Mouse (Mus musculus) limb, embryonic 10.5 days (tissue): Measurements from ENCODE around the gene Susd3. TPM values are rescaled to one million over a fixed set of nuclear protein-coding genes. Genes with fewer than 3 reads are reported as not detected.

Experiments used
- DNase-seq: peaks from one replicate; pipeline ENCODE4 v3.0.0-alpha.2; 2017; ENCODE audit warnings: low spot score
- H3K27ac ChIP-seq: fragments of 300-500 bp; sonication (generic); 2 replicates; pipeline ENCODE4 v1.5.1; 2016; ENCODE audit warnings: mild to moderate bottlenecking
- H3K27me3 ChIP-seq: fragments of 300-500 bp; sonication (generic); 2 replicates; pipeline ENCODE4 v1.6.1; 2016; ENCODE audit warnings: low read depth, mild to moderate bottlenecking; ENCODE audit not compliant: poor library complexity, severe bottlenecking
- H3K36me3 ChIP-seq: fragments of 300-500 bp; sonication (generic); 2 replicates; pipeline ENCODE4 v1.6.1; 2016; ENCODE audit warnings: mild to moderate bottlenecking, moderate library complexity
- H3K4me1 ChIP-seq: fragments of 300-500 bp; sonication (generic); 2 replicates; pipeline ENCODE4 v1.6.1; 2016
- H3K4me3 ChIP-seq: fragments of 300-500 bp; sonication (generic); 2 replicates; pipeline ENCODE4 v1.5.1; 2016; ENCODE audit warnings: mild to moderate bottlenecking, moderate library complexity
- H3K9me3 ChIP-seq: fragments of 300-500 bp; sonication (generic); replicated peaks from 2 replicates; pipeline ENCODE4 v1.6.1; 2016; ENCODE audit warnings: mild to moderate bottlenecking
- WGBS: fragments of 180-500 bp; shearing (Covaris S2); methylation state at CpG from one replicate; pipeline ENCODE4 v1.1.7; 2016; 5-methylcytosine and 5-hydroxymethylcytosine counted together
- polyA plus RNA-seq: library from polyadenylated mRNA; unstranded; fragments of >200 nt; fragmentation: Nextera tagmentation; extraction: Ambion mirVana; gene quantifications from 2 replicates; pipeline ENCODE4 v1.2.1, GENCODE M21; 2016

Susd3 gene
- polyA plus RNA-seq: 0.45 and 0.51 TPM in 2 replicates

- WGBS: 22% methylated on average over 6 of the region's 8 CpGs
- Histone ChIP-seq H3K9me3 (no peaks in the 10 kb centered on the region), H3K36me3 (no peaks in the 10 kb centered on the region), H3K4me1 (peaks cover 17% of the 10 kb centered on the region), H3K4me3 (peak within 1 kb of the TSS; percentile 54), H3K27me3 (peaks cover 60% of the 10 kb centered on the region), H3K27ac (no peak within 1 kb of the TSS)
- DNase-seq: no peak
Measured at GRCm38 (mm10) chr13:49248467-49248862, at the start of gene Susd3. TSS of gene Susd3 (minus strand) at chr13:49248706.

- WGBS: 77% methylated on average over 7 of the region's 7 CpGs
- Histone ChIP-seq H3K4me3 (no peak overlapping the region), H3K36me3 (no peaks in the 10 kb centered on the region), H3K4me1 (no peaks in the 10 kb centered on the region), H3K27me3 (no peaks in the 10 kb centered on the region), H3K27ac (0 out of 2 replicates have a peak overlapping the region, but pooled peaks have one; percentile 6), H3K9me3 (no peaks in the 10 kb centered on the region)
- no peak for DNase-seq
Measured at GRCm38 (mm10) chr13:49296270-49296669, 47.8 kb upstream of the Susd3 start.

GRCm38 (mm10) chr13:49294108-49294507 is 45.6 kb upstream of the Susd3 start:
- DNase-seq: no peak
- WGBS: 85% methylated on average over 9 of the region's 9 CpGs
- Histone ChIP-seq H3K9me3 (no peaks in the 10 kb centered on the region), H3K36me3 (no peaks in the 10 kb centered on the region), H3K4me1 (no peaks in the 10 kb centered on the region), H3K27ac (no peak overlapping the region), H3K4me3 (no peak overlapping the region), H3K27me3 (no peaks in the 10 kb centered on the region)

- H3K27me3 ChIP-seq: no peaks in the 10 kb centered on the region
- WGBS: 93% methylated on average over 6 of the region's 6 CpGs
- H3K36me3 ChIP-seq: no peaks in the 10 kb centered on the region
- H3K4me1 ChIP-seq: no peaks in the 10 kb centered on the region
- DNase-seq: no peak
- no peak overlapping the region for H3K27ac ChIP-seq
- H3K4me3 ChIP-seq: no peak overlapping the region
- H3K9me3 ChIP-seq: no peaks in the 10 kb centered on the region
Measured at GRCm38 (mm10) chr13:49291949-49292348, 43.4 kb upstream of the Susd3 start.

- no peak for DNase-seq
- Histone ChIP-seq H3K4me1 (no peaks in the 10 kb centered on the region), H3K27me3 (no peaks in the 10 kb centered on the region), H3K9me3 (no peaks in the 10 kb centered on the region), H3K36me3 (no peaks in the 10 kb centered on the region), H3K4me3 (no peak overlapping the region), H3K27ac (no peak overlapping the region)
- 62% methylated on average over 1 of the region's 1 CpGs for WGBS
Measured at GRCm38 (mm10) chr13:49291398-49291797, 42.9 kb upstream of the Susd3 start.

GRCm38 (mm10) chr13:49287224-49287623 is 38.7 kb upstream of the Susd3 start:
- H3K9me3 ChIP-seq: no peaks in the 10 kb centered on the region
- H3K4me3 ChIP-seq: no peak overlapping the region
- no peaks in the 10 kb centered on the region for H3K27me3 ChIP-seq
- no peak for DNase-seq
- H3K27ac ChIP-seq: no peak overlapping the region
- 93% methylated on average over 6 of the region's 6 CpGs for WGBS
- H3K4me1 ChIP-seq: no peaks in the 10 kb centered on the region
- no peaks in the 10 kb centered on the region for H3K36me3 ChIP-seq

- H3K27me3 ChIP-seq: no peaks in the 10 kb centered on the region
- DNase-seq: no peak
- H3K36me3 ChIP-seq: no peaks in the 10 kb centered on the region
- H3K9me3 ChIP-seq: no peaks in the 10 kb centered on the region
- 74% methylated on average over 3 of the region's 3 CpGs for WGBS
- no peaks in the 10 kb centered on the region for H3K4me1 ChIP-seq
- H3K27ac ChIP-seq: no peak overlapping the region
- H3K4me3 ChIP-seq: no peak overlapping the region
Measured at GRCm38 (mm10) chr13:49286750-49287149, 38.2 kb upstream of the Susd3 start.

GRCm38 (mm10) chr13:49283686-49284085 is 35.2 kb upstream of the Susd3 start:
- Histone ChIP-seq H3K27me3 (no peaks in the 10 kb centered on the region), H3K9me3 (no peaks in the 10 kb centered on the region), H3K4me1 (no peaks in the 10 kb centered on the region), H3K36me3 (0 out of 2 replicates have a peak, but pooled peaks cover 3% of the 10 kb centered on the region), H3K27ac (no peak overlapping the region), H3K4me3 (no peak overlapping the region)
- WGBS: 82% methylated on average over 9 of the region's 9 CpGs
- DNase-seq: no peak

- no peak overlapping the region for H3K27ac ChIP-seq
- no peak for DNase-seq
- no peaks in the 10 kb centered on the region for H3K9me3 ChIP-seq
- no peak overlapping the region for H3K4me3 ChIP-seq
- H3K36me3 ChIP-seq: 0 out of 2 replicates have a peak, but pooled peaks cover 3% of the 10 kb centered on the region
- WGBS: 65% methylated on average over 2 of the region's 2 CpGs
- no peaks in the 10 kb centered on the region for H3K4me1 ChIP-seq
- H3K27me3 ChIP-seq: no peaks in the 10 kb centered on the region
Measured at GRCm38 (mm10) chr13:49282168-49282567, 33.7 kb upstream of the Susd3 start.

GRCm38 (mm10) chr13:49271831-49272765 is 23.6 kb upstream of the Susd3 start:
- Histone ChIP-seq H3K4me3 (no peak overlapping the region), H3K36me3 (no peaks in the 10 kb centered on the region), H3K27me3 (no peaks in the 10 kb centered on the region), H3K9me3 (no peaks in the 10 kb centered on the region), H3K27ac (no peak overlapping the region), H3K4me1 (0 out of 2 replicates have a peak, but pooled peaks cover 2% of the 10 kb centered on the region)
- WGBS: 66% methylated on average over 5 of the region's 5 CpGs
- no peak for DNase-seq

GRCm38 (mm10) chr13:49270500-49270899 is 22.0 kb upstream of the Susd3 start:
- WGBS: 90% methylated on average over 8 of the region's 8 CpGs

GRCm38 (mm10) chr13:49267645-49268044 is 19.1 kb upstream of the Susd3 start:
- DNase-seq: no peak
- Histone ChIP-seq H3K27me3 (no peaks in the 10 kb centered on the region), H3K4me1 (0 out of 2 replicates have a peak, but pooled peaks cover 2% of the 10 kb centered on the region), H3K27ac (no peak overlapping the region), H3K4me3 (no peak overlapping the region), H3K36me3 (no peaks in the 10 kb centered on the region), H3K9me3 (no peaks in the 10 kb centered on the region)
- WGBS: 46% methylated on average over 2 of the region's 2 CpGs

More at GRCm38 (mm10) chr13:49270500-49270899, 22.0 kb upstream of the Susd3 start:
- H3K27ac ChIP-seq: no peak overlapping the region
- no peaks in the 10 kb centered on the region for H3K9me3 ChIP-seq
- H3K4me3 ChIP-seq: no peak overlapping the region
- no peak for DNase-seq
- no peaks in the 10 kb centered on the region for H3K27me3 ChIP-seq
- no peaks in the 10 kb centered on the region for H3K36me3 ChIP-seq
- 0 out of 2 replicates have a peak, but pooled peaks cover 2% of the 10 kb centered on the region for H3K4me1 ChIP-seq

- Histone ChIP-seq H3K27me3 (0 out of 2 replicates have a peak, but pooled peaks cover 4% of the 10 kb centered on the region), H3K4me3 (no peak overlapping the region), H3K27ac (no peak overlapping the region), H3K4me1 (peaks cover 18% of the 10 kb centered on the region), H3K9me3 (no peaks in the 10 kb centered on the region), H3K36me3 (no peaks in the 10 kb centered on the region)
- 76% methylated on average over 15 of the region's 15 CpGs for WGBS
- DNase-seq: no peak
Measured at GRCm38 (mm10) chr13:49260036-49260722, 11.7 kb upstream of the Susd3 start.
